Mouse (Mus musculus) right cerebral cortex, postnatal 36 days (tissue): ENCODE measurements at regions not wholly inside any gene's neighbourhood (a gene's known extent, or its start where the extent isn't known, plus 50 kb on each side); places are given as distances from the start of the nearest gene placed in this dataset.
"Not testable (repeated sequence)": the region's sequence is repeated elsewhere in the genome, so short reads cannot be mapped to it uniquely, and the experiment has no call there.

Source experiments
- DNase-seq, 2 experiments: peaks; one replicate each; pipeline ENCODE4 v3.0.0; 2022; ENCODE audit warnings: low spot score in 2 of 2, mixed read lengths in 1 of 2

- DNase-seq: no peak
These were observed 1786.1 kb downstream of the 9330182O14Rik start for GRCm38 (mm10) chr15:41920270-41920669.

DNA sequence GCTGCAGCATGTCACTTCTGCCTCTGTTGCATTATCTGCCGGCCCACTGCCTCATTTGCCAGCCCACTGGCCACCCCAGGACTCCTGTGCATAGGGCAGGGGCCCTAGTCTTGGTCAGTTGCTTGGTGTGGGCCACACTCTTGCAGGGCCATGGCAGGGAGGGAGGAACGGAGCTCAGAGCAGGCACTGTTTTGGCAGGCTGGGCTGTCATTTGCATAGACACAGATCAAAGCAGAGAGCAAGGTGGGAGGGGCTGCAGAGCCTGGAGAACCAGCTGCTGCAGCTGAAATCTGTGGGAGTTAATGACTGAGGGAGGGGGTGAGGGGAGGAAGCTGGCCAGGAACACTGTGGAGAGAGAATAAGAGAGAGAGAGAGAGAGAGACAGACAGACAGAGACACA, 1802.5 kb downstream of the 9330182O14Rik start:
- no peak for DNase-seq

DNA sequence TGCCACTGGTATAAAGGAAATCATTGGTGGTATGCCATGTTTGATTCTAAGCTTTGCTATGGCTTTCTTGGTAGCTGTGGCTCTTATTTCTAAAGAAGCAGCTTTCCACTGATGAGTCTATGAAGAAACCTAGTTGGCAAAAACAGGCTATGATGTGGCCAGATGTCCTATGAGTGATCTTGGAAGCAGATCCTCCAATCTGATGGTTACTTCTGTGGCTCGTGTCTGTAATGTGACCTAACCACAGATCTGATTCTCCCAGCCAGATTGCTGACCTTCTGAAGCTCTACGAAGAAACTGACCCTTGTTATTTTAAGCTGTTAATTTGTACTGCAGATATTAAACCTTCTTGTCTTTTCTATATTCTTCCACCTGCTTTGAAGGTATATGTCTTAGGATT, 1811.1 kb downstream of the 9330182O14Rik start:
- no peak for DNase-seq

DNA sequence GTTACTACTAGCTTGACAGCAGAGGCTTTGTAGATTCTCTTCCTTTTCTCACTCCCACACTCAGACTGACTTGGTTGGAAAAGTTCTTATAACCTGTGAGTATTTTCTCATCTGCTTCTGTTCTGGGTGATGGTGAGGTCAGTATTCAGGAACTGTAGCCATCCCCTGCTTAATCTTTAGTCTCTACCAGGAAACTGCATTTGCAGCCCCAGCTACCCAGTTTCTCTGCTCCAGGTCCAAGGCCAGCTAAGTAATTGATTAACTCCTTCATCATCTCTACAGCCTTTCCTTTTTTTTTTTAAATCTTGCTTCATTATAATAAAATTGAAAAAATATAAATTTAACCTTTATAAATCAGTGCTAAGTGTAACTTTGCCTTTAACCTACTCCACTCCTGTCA, 1813.7 kb downstream of the 9330182O14Rik start:
- no peak for DNase-seq

GRCm38 (mm10) chr15:41948347-41949093, 1814.4 kb downstream of the 9330182O14Rik start:
- no peak for DNase-seq

DNA sequence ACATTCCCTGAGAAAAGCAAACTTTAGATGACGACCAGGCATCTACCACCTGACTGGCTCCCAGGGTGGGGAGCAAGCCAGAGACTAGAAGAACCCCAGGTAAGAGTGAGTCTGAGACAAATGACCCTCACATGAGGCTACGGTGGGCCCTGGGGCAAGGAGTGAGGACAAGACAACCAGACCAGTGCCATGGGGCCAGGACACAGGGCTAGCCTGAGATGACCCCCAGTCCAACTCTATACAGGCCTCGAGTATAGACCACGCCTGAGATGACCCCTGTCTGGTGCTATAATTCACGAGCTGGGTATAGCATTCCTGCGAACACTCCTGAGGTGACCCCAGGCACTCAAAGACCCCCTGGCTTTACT, 1814.9 kb downstream of the 9330182O14Rik start:
- no peak for DNase-seq

- DNase-seq: no peak
These were observed 1817.1 kb downstream of the 9330182O14Rik start for GRCm38 (mm10) chr15:41951276-41951675.

DNA sequence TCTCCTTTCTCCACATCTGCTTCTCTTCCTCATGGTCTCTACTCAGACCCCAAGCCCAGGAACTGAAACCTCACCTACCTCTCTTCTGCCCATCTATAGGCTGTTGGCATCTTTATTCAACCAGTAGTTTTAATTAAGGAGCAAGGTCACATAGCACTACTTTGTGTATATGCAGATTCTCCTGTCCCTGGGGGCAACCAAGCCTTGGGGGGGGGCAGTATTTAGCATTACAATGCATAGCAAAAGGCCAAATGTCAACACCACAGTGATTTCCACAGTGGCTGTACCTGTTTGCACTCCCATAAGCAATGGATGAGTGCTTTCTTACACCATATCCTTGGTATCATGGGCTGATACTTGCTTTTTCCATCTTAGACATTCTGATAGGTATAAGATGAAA, 1826.4 kb downstream of the 9330182O14Rik start:
- no peak for DNase-seq

DNA sequence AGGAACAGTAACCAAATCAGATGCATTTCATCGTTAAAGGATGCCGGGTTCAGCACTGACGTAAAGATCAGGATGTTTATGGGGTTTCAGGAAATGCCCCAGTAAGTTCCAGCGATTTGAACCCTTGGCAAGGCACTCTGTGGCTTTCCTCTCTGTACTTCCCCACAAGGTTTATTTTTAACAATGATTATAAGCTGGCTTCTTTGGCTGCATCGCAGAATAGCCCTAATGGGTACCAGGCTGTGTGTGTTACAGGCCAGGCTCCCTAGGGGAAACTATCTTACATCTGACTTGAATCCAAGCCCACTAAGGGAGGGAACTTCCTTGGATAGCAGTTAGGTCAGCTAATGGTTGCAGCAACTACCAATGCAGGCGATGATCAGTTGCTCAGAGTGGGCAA, 1836.7 kb downstream of the 9330182O14Rik start:
- no peak for DNase-seq

DNA sequence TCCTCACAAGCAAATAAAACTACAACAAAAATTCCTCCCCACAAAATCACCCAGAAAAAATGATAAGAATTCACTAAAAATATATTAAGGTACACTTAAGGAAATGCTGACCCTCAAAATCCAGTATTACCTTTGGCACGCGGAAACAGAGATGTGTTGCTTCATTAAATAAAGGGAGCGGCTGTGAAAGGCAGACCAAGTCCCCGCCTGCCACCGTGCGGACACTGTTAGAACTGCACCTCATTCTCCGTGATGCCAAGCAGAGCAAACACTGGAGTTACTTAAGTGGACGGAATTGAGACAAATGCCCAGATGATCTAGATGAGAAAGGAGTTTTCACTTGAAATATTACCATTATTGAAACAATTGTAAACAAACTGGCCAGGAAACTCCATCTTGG, 1839.1 kb downstream of the 9330182O14Rik start:
- DNase-seq: peak; percentile 86 to 90

- DNase-seq: no peak
These were observed 1843.0 kb downstream of the 9330182O14Rik start for GRCm38 (mm10) chr15:41977196-41977595.

DNA sequence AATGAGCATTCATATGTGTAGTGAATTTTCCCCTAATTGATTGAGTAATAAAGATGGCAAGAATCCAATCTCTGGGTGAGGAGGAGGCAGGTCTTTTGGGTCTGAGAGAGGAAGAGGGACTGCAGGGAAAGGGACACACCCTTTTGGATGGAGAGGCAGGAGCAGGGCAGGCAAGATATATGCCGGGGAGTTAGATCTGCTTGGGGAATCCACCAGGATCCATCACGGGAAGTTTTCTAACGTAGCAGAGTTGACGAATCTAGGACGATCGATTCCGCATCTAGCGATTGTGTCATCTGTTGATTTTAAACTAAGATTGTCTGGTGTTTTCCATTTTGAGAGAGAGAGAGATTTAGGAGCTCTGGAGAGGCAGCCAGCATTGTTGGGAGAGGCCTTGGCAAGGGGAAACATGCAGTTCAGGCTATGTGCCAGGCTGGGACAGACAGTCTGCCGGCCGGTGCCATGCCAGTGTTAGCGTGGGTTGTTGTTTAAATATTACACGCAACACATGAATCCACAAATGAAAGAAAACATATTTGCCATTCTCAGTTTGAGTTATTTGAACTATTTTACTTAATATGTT, 1843.6 kb downstream of the 9330182O14Rik start:
- no peak for DNase-seq

GRCm38 (mm10) chr15:41983261-41983660, 1849.1 kb downstream of the 9330182O14Rik start:
- no peak for DNase-seq

GRCm38 (mm10) chr15:41984267-41984666, 1850.1 kb downstream of the 9330182O14Rik start:
- no peak for DNase-seq

- DNase-seq: no peak
These were observed 1852.1 kb downstream of the 9330182O14Rik start for GRCm38 (mm10) chr15:41986264-41986663.

- no peak for DNase-seq
These were observed 1854.9 kb downstream of the 9330182O14Rik start for GRCm38 (mm10) chr15:41989065-41989464.

DNA sequence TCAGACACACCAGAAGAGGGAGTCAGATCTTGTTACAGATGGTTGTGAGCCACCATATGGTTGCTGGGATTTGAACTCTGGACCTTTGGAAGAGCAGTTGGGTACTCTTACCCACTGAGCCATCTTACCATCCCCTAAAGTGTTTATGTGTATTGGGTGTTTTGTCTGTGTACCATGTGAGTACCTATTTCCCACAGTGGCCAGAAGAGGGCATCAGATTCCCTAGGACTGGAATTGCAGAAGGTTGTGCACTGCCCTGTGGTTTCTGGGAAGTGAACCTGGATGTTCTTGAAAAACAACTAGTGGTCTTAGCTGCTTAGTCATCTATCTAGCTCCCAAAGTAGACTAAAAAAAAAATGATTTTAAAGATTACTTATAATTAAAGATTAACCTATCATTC, 1857.7 kb downstream of the 9330182O14Rik start:
- DNase-seq: no peak

DNA sequence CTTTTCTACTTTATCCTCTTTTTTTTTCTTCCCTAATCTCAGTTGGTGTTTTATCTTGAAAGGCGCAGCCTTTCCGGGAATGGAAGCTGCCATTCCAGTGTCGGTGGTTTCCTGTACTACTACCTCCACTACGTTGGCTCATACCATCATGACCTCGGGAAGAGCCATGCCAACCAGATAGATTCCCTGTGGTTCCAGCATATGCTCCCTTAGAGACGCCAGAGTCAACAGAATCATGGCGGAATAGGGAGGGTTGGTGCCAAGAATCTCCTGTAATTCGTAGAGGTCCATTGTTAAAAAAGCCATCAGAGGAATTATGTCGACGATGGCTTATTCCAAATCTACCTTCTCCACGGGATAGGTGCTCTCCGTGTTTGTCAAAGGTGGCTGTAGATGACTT, 1898.1 kb downstream of the 9330182O14Rik start:
- DNase-seq: not testable (repeated sequence)

DNA sequence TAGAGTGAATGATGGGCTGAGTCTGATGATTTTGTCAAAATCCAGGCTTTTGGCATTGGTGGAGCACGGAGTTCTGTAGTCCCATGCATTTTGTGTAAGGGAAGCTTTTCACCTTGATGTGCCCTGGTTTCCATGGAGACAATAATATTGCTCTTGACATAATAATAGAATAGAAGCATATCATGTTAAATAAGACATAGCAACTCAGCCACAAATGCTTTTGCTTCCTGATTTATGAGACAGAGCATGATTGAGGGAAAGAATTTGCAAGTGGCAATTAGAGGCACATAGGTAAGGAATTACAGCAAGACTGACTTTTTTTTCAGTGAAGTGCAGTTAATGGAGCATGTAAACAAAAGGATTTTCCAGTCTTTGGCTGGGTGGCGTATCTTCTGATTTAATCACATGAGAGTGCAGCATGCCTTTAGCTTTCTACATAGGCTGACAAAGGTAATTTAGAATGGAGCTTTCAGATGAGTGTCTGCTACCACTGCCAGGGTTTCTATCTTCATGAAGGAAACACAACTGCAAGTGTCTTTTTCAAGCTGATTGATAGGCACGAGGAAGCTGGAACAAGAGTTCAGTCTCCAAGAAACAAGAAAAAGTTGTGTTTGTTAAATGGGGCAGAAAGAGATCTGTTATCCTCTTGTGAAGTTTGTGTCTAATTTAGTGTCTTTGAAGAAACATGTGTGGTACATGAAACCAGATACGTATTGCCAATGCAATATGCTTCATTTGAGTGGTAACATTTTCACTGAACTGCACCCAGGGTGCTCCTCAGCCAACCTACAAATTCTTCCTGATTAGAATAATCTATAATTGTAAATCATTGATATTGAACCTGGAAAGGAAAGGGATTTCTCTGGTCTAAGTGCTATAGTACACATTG, 1913.2 kb downstream of the 9330182O14Rik start:
- no peak for DNase-seq

GRCm38 (mm10) chr15:42056772-42057171, 1922.6 kb downstream of the 9330182O14Rik start:
- no peak for DNase-seq

DNA sequence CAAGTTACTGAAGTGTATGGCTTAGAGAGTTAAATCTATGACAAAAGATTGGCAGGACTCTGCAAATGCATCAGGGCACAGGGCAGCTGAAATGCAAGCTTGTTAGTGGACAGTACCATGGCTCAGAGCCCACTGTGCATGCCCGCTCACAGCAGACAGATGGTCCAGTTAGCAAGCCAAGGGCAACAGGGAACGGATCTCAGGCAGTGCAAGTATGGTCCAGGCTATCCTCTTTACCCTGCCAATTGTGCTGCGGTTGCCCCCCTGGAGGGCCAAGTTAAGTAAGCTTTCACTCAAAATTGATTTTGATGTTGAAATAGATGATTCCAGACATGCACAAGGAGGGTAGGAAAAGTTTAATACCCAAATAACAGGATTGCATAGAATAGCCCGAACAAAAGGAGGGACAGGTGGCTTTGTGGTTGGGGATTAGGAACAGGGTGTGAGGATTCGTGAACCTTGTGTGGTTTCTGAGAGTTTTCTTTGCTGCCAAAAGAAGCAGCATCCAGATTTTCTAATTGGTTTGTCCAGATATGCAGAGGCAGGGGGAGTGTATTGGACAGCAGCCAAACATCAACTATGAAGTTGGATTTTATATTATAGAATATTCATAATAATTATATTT, 1934.2 kb downstream of the 9330182O14Rik start:
- DNase-seq: no peak

- DNase-seq: no peak
These were observed 1934.9 kb downstream of the 9330182O14Rik start for GRCm38 (mm10) chr15:42069072-42069471.
